Mouse (Mus musculus) embryonic stem cell, embryonic (primary cell): ENCODE measurements around the gene Cib4.

ENCODE experiments used
- CTCF ChIA-PET, 4 experiments: fragments of 300-600 bp in 2 of 4; fragments of 350-600 bp in 2 of 4; sonication (Branson Sonifier 250); formaldehyde crosslinking; loops; one replicate each; lab custom pipeline; 2022; ENCODE audit warnings: inconsistent platforms in 2 of 4; lab: Charles Lee
- POLR2A ChIA-PET, 4 experiments: fragments of 300-600 bp in 2 of 4; fragments of 350-600 bp in 2 of 4; sonication (Branson Sonifier 250); formaldehyde crosslinking; loops; one replicate each; lab custom pipeline; 2022; ENCODE audit warnings: antibody characterized with exemption in 4 of 4, inconsistent platforms in 1 of 4; lab: Charles Lee

Gene Cib4

GRCm38 (mm10) chr5:30438931-30439330 lies 106.7 kb downstream of the Cib4 start:
- POLR2A ChIA-PET: interaction anchor here in 1 of 4 experiments (0.6 kb wide), 1 partner anchor 179 kb away, joined by 3 read pairs; no protein-coding TSS in a partner anchor
- CTCF ChIA-PET: interaction anchor here in 3 of 4 experiments (0.6 to 0.9 kb wide), 3 partner anchors 80 to 322 kb away, joined by 3 read pairs; no protein-coding TSS in a partner anchor
